Mouse (Mus musculus) liver, embryonic 12.5 days (tissue): ENCODE results near the gene Hs2st1. TPM values are rescaled to one million over a fixed set of nuclear protein-coding genes. Genes with fewer than 3 reads are reported as not detected.

Experiments used
- ATAC-seq: fragments of 200-750 bp; cut with Nextera tagmentation; 2 replicates; pipeline ENCODE4 v1.8.0; 2017; ENCODE audit warnings: moderate number of reproducible peaks, mild to moderate bottlenecking, moderate library complexity
- H3K27ac ChIP-seq: fragments of 300-500 bp; sonication (generic); 2 replicates; pipeline ENCODE4 v1.5.1; 2016; ENCODE audit warnings: mild to moderate bottlenecking
- H3K27me3 ChIP-seq: fragments of 300-500 bp; sonication (generic); replicated peaks from 2 replicates; pipeline ENCODE4 v1.6.1; 2016; ENCODE audit warnings: mild to moderate bottlenecking, moderate library complexity
- H3K36me3 ChIP-seq: fragments of 300-500 bp; sonication (generic); 2 replicates; pipeline ENCODE4 v1.6.1; 2016; ENCODE audit warnings: mild to moderate bottlenecking, moderate library complexity
- H3K4me1 ChIP-seq: fragments of 300-500 bp; sonication (generic); 2 replicates; pipeline ENCODE4 v1.6.1; 2016
- H3K4me2 ChIP-seq: fragments of 300-500 bp; sonication (generic); 2 replicates; pipeline ENCODE4 v1.6.1; 2016; ENCODE audit warnings: mild to moderate bottlenecking, moderate library complexity
- H3K4me3 ChIP-seq: fragments of 300-500 bp; sonication (generic); 2 replicates; pipeline ENCODE4 v1.5.1; 2016; ENCODE audit warnings: mild to moderate bottlenecking, moderate library complexity
- H3K9ac ChIP-seq: fragments of 300-500 bp; sonication (generic); 2 replicates; pipeline ENCODE4 v1.6.1; 2016; ENCODE audit warnings: mild to moderate bottlenecking, moderate library complexity
- H3K9me3 ChIP-seq: fragments of 300-500 bp; sonication (generic); replicated peaks from 2 replicates; pipeline ENCODE4 v1.6.1; 2016; ENCODE audit warnings: mild to moderate bottlenecking, moderate library complexity
- WGBS: fragments of 180-500 bp; shearing (Covaris S2); methylation state at CpG from one replicate; pipeline ENCODE4 v1.1.7; 2016; ENCODE audit not compliant: insufficient replicate concordance; 5-methylcytosine and 5-hydroxymethylcytosine counted together
- polyA plus RNA-seq: library from polyadenylated mRNA; unstranded; fragments of >200 nt; fragmentation: Nextera tagmentation; extraction: Ambion mirVana; gene quantifications from 2 replicates; pipeline ENCODE4 v1.2.1, GENCODE M21; 2016

The Hs2st1 gene
- polyA plus RNA-seq, 1 experiment from 2014 or later, result 6.3 TPM

- H3K9ac ChIP-seq, result no peak overlapping the region
- no peak overlapping the region for H3K4me3 ChIP-seq
- H3K4me2 ChIP-seq, result peak overlapping the region; percentile 2; the same call in 1 of the 2 replicates
- peaks cover 5% of the 10 kb centered on the region; the same call in 1 of the 2 replicates for H3K4me1 ChIP-seq
- 10% methylated on average over 10 of the region's 10 CpGs for WGBS
- H3K36me3 ChIP-seq, result no peaks in the 10 kb centered on the region
- no peak overlapping the region for H3K27ac ChIP-seq
- no peak for ATAC-seq
- H3K9me3 ChIP-seq, result no peaks in the 10 kb centered on the region
- 0 out of 2 replicates have a peak, but pooled peaks cover 7% of the 10 kb centered on the region for H3K27me3 ChIP-seq
Measured at GRCm38 (mm10) chr3:144412538-144413272, 157.3 kb downstream of the Hs2st1 start.

- WGBS, result 28% methylated on average over 8 of the region's 8 CpGs
- H3K4me3 ChIP-seq, result no peak overlapping the region
- H3K4me1 ChIP-seq, result peaks cover 5% of the 10 kb centered on the region; the same call in 1 of the 2 replicates
- no peak overlapping the region for H3K4me2 ChIP-seq
- no peaks in the 10 kb centered on the region for H3K36me3 ChIP-seq
- ATAC-seq, result no peak
- H3K27me3 ChIP-seq, result 0 out of 2 replicates have a peak, but pooled peaks cover 7% of the 10 kb centered on the region
- H3K27ac ChIP-seq, result no peak overlapping the region
- H3K9ac ChIP-seq, result no peak overlapping the region
- no peaks in the 10 kb centered on the region for H3K9me3 ChIP-seq
Measured at GRCm38 (mm10) chr3:144411650-144412278, 158.2 kb downstream of the Hs2st1 start.

GRCm38 (mm10) chr3:144411051-144411542 is 158.9 kb downstream of the Hs2st1 start:
- no peak overlapping the region for H3K27ac ChIP-seq
- H3K9ac ChIP-seq, result no peak overlapping the region
- peaks cover 5% of the 10 kb centered on the region; the same call in 1 of the 2 replicates for H3K4me1 ChIP-seq
- H3K36me3 ChIP-seq, result no peaks in the 10 kb centered on the region
- no peak overlapping the region for H3K4me3 ChIP-seq
- H3K27me3 ChIP-seq, result 0 out of 2 replicates have a peak, but pooled peaks cover 7% of the 10 kb centered on the region
- no peak overlapping the region for H3K4me2 ChIP-seq
- ATAC-seq, result no peak
- no peaks in the 10 kb centered on the region for H3K9me3 ChIP-seq
- 20% methylated on average over 5 of the region's 5 CpGs for WGBS

GRCm38 (mm10) chr3:144408953-144409352 is 161.0 kb downstream of the Hs2st1 start:
- Histone ChIP-seq H3K36me3 (no peaks in the 10 kb centered on the region), H3K4me2 (no peak overlapping the region), H3K4me3 (no peak overlapping the region), H3K27ac (no peak overlapping the region), H3K4me1 (peaks cover 5% of the 10 kb centered on the region; the same call in 1 of the 2 replicates), H3K9me3 (no peaks in the 10 kb centered on the region), H3K27me3 (0 out of 2 replicates have a peak, but pooled peaks cover 7% of the 10 kb centered on the region), H3K9ac (no peak overlapping the region)
- 85% methylated on average over 1 of the region's 1 CpGs for WGBS
- ATAC-seq, result no peak

- Histone ChIP-seq H3K4me3 (no peak overlapping the region), H3K27me3 (no peaks in the 10 kb centered on the region), H3K9ac (no peak overlapping the region), H3K27ac (no peak overlapping the region), H3K4me1 (peaks cover 17% of the 10 kb centered on the region), H3K36me3 (no peaks in the 10 kb centered on the region), H3K9me3 (no peaks in the 10 kb centered on the region), H3K4me2 (no peak overlapping the region)
- WGBS, result 72% methylated on average over 11 of the region's 11 CpGs
- ATAC-seq, result no peak
Measured at GRCm38 (mm10) chr3:144405331-144405730, 164.7 kb downstream of the Hs2st1 start.

- H3K36me3 ChIP-seq, result no peaks in the 10 kb centered on the region
- peak overlapping the region; percentile 54 for H3K27ac ChIP-seq
- H3K4me3 ChIP-seq, result no peak overlapping the region
- peaks cover 22% of the 10 kb centered on the region for H3K4me1 ChIP-seq
- no peak overlapping the region for H3K9ac ChIP-seq
- ATAC-seq, result no peak; the same call in 1 of the 2 replicates
- peak overlapping the region; percentile 16; the same call in 1 of the 2 replicates for H3K4me2 ChIP-seq
- WGBS, result 27% methylated on average over 5 of the region's 5 CpGs
- H3K9me3 ChIP-seq, result no peaks in the 10 kb centered on the region
- H3K27me3 ChIP-seq, result 0 out of 2 replicates have a peak, but pooled peaks cover 2% of the 10 kb centered on the region
Measured at GRCm38 (mm10) chr3:144401292-144401691, 168.7 kb downstream of the Hs2st1 start.

DNA sequence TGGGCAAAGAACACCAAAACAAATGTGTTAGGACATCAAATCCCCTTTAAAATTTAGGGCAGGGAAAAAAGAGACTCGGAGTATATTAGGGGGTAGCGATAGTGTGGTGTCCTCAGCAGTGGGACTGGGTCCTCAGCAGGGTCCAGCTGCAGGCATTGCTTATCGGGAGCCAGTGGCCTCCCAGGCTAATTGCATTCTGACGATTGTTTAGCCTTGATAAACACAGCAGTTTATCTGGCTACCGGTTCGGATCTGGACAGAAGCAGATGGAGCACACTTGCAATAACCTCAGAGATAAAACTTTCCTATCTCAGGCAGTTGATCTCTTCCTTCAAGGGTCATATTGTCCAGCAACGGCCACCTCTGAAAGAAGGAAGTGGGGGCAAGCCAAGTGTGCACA is 169.1 kb downstream of the Hs2st1 start:
- Histone ChIP-seq H3K27me3 (0 out of 2 replicates have a peak, but pooled peaks cover 5% of the 10 kb centered on the region), H3K4me3 (no peak overlapping the region), H3K9me3 (no peaks in the 10 kb centered on the region), H3K9ac (no peak overlapping the region), H3K27ac (peak overlapping the region; percentile 54), H3K4me2 (peak overlapping the region; percentile 16; the same call in 1 of the 2 replicates), H3K36me3 (no peaks in the 10 kb centered on the region), H3K4me1 (peaks cover 22% of the 10 kb centered on the region)
- 15% methylated on average over 7 of the region's 7 CpGs for WGBS
- peak; percentile 70 for ATAC-seq

DNA sequence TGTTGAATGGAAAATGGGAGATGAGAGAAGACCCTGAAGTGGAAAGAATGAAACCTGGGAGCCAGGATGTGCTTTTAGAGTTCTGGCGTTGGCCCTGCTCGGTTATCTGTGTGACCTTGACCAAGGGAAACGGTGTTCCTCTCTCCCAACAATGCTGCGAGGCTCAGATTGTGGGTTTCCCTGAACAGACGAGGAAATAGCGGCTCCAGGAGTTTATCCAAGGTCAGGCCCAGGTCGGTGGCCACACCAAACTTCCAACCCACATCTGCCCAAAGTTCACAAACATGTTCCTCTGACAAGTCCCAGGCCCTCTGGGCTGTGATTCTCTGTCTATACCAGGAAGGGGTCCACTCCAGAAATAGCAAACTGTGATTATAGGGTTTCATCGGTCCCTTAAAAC is 169.6 kb downstream of the Hs2st1 start:
- no peak for ATAC-seq
- H3K9ac ChIP-seq, result no peak overlapping the region
- WGBS, result 45% methylated on average over 8 of the region's 8 CpGs

DNA sequence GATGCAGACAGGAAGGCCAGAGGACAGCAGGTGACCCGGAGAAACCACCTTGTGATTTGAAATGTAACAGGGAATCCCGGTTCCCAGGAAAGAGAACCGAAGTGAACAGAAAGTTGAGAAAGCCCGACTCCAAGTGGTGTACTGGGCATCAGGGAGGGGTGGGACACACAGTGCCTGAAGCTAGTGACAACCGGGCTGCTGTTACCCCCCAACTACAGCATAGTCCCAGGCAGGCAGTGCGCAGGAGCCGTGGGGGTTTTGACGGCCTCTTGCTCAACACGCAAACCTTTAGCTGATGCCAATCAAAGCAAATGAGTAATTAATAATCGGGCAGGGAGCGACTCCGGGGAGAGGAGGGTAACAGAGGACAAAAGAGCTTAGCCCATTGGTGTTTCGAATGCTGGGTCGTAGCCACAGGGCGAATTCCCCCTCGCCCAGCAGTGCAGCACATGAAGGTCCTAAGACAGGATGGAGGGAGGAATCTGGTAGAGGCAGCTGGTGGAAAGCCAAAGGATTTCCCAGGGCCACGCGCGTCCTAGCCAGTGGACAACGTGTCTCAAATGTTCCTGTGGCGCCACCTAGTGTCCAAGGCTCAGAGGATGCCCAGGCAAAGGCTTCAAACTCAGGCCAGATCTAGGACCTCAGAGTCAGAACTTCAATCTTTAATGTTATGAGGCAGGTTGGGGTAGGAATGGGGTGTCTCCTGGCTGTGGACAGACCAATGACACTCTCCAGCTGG is 170.5 kb downstream of the Hs2st1 start:
- Histone ChIP-seq H3K27ac (no peak overlapping the region), H3K4me3 (no peak overlapping the region; the same call in 1 of the 2 replicates), H3K27me3 (0 out of 2 replicates have a peak, but pooled peaks cover 5% of the 10 kb centered on the region), H3K4me1 (peaks cover 22% of the 10 kb centered on the region), H3K9me3 (no peaks in the 10 kb centered on the region), H3K9ac (no peak overlapping the region), H3K36me3 (no peaks in the 10 kb centered on the region), H3K4me2 (peak overlapping the region; percentile 37)
- WGBS, result 35% methylated on average over 21 of the region's 21 CpGs
- ATAC-seq, result peak; percentile 69

More for the DNA sequence above, 169.6 kb downstream of the Hs2st1 start:
- Histone ChIP-seq H3K9me3 (no peaks in the 10 kb centered on the region), H3K36me3 (no peaks in the 10 kb centered on the region), H3K4me3 (no peak overlapping the region), H3K4me2 (no peak overlapping the region), H3K27me3 (0 out of 2 replicates have a peak, but pooled peaks cover 5% of the 10 kb centered on the region), H3K27ac (no peak overlapping the region), H3K4me1 (peaks cover 22% of the 10 kb centered on the region)

DNA sequence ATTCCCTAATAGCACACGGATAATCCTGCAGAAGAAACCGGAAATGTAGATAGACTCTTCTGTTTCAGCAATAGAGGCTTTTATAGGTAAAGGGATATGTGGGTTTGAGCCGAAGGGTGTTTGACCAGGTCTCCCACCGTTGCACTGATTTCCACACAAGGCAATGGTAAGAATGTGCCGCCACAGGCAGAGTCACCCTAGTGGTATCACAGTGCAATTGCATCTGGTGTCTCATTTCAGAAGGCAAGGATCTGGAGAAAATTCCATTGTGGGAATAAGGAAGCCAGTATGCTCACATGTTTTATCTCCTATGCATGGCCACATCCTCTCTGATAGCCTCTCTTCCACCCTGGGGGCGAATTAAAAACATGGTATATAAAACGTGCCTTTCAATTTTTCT is 171.8 kb downstream of the Hs2st1 start:
- WGBS, result 57% methylated on average over 7 of the region's 7 CpGs
- Histone ChIP-seq H3K9ac (no peak overlapping the region), H3K27ac (no peak overlapping the region), H3K36me3 (no peaks in the 10 kb centered on the region), H3K4me3 (no peak overlapping the region), H3K9me3 (no peaks in the 10 kb centered on the region), H3K27me3 (0 out of 2 replicates have a peak, but pooled peaks cover 5% of the 10 kb centered on the region), H3K4me2 (no peak overlapping the region), H3K4me1 (peaks cover 22% of the 10 kb centered on the region)
- ATAC-seq, result no peak

DNA sequence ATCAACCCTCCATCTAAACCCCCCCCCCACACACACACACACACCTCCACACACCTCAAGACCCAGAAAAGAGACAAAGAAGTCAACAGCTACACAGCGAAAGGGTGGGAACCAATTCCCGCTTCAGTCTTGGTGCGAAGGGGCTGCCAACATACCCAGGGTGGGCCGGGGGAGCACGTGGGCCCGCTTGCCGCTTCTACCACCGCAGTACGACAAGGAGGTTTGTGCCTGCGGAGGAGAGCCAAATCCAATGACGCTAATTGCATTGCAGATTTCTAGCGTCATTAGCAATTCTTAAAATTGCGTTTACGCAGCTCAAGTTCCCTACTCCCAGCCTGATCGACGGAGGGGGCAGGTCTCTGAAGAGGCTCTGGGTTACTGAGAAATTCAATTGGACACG is 173.5 kb downstream of the Hs2st1 start:
- no peak overlapping the region for H3K4me2 ChIP-seq
- no peaks in the 10 kb centered on the region for H3K9me3 ChIP-seq
- H3K27me3 ChIP-seq, result 0 out of 2 replicates have a peak, but pooled peaks cover 5% of the 10 kb centered on the region
- H3K9ac ChIP-seq, result no peak overlapping the region
- H3K4me3 ChIP-seq, result no peak overlapping the region
- WGBS, result 58% methylated on average over 17 of the region's 17 CpGs
- H3K4me1 ChIP-seq, result peaks cover 17% of the 10 kb centered on the region
- ATAC-seq, result no peak
- no peaks in the 10 kb centered on the region for H3K36me3 ChIP-seq
- H3K27ac ChIP-seq, result no peak overlapping the region
